Mouse (Mus musculus) gastrocnemius, postnatal 10 days (tissue): ENCODE results near the gene Il1f5. TPM values are rescaled to one million over a fixed set of nuclear protein-coding genes. Genes with fewer than 3 reads are reported as not detected.

Experiments
- DNase-seq: peaks from one replicate; pipeline ENCODE4 v3.0.0; 2021; ENCODE audit warnings: mixed read lengths
- long read RNA-seq, 2 experiments: library from polyadenylated mRNA; stranded (forward); transcript quantifications; one replicate each; pipeline ENCODE4 v2.0.0; 2021
- total RNA-seq, 2 experiments: library from RNA; stranded (reverse); gene quantifications; 2 replicates each; pipeline ENCODE4 v1.2.3; 2021

The Il1f5 gene
- not detected for total RNA-seq
- long read RNA-seq, experiment 1: 0 reads
- long read RNA-seq, experiment 2: 0 reads

- no peak for DNase-seq
Observed at GRCm38 (mm10) chr2:24276654-24277053, at the start of gene Il1f5. Gene Il1f5, plus strand, starts transcription at chr2:24276954.

GRCm38 (mm10) chr2:24227191-24227590 is 49.6 kb upstream of the Il1f5 start:
- no peak for DNase-seq

- DNase-seq: no peak
Observed at GRCm38 (mm10) chr2:24267503-24267902, 9.3 kb upstream of the Il1f5 start.

- DNase-seq: no peak
Observed at GRCm38 (mm10) chr2:24273619-24274018, 3.1 kb upstream of the Il1f5 start.

- DNase-seq: no peak
Observed at GRCm38 (mm10) chr2:24275146-24275545, 1.6 kb upstream of the Il1f5 start.

GRCm38 (mm10) chr2:24290896-24291295 is 14.1 kb downstream of the Il1f5 start, which contains the start of gene Il1f10:
Gene Il1f10, plus strand, starts transcription at chr2:24291196.
- DNase-seq: no peak

- DNase-seq: no peak
Observed at GRCm38 (mm10) chr2:24294616-24295015, 17.9 kb downstream of the Il1f5 start.

GRCm38 (mm10) chr2:24296837-24297236 is 20.1 kb downstream of the Il1f5 start:
- DNase-seq: peak; percentile 20

- DNase-seq: no peak
Observed at GRCm38 (mm10) chr2:24311302-24312001, 34.7 kb downstream of the Il1f5 start.

- DNase-seq: no peak
Observed at GRCm38 (mm10) chr2:24316919-24317318, 40.2 kb downstream of the Il1f5 start.

GRCm38 (mm10) chr2:24317919-24318598 is 41.3 kb downstream of the Il1f5 start:
- DNase-seq: no peak

Other genes with a start within 250 kb of the Il1f5 start
- 1 to 10 TPM; 2.8 to 2.9 TPM for gene Hnmt, start 227.6 kb upstream of the Il1f5 start, total RNA-seq
- gene Tbpl2, start 180.4 kb upstream of the Il1f5 start, total RNA-seq: not detected
- not detected for gene Il1f8, start 123.8 kb upstream of the Il1f5 start, total RNA-seq
- gene Il1f9, start 90.5 kb upstream of the Il1f5 start, total RNA-seq: not detected
- not detected for gene Il1f6, start 61.5 kb upstream of the Il1f5 start, total RNA-seq
- gene Il1f10, start 14.2 kb downstream of the Il1f5 start, total RNA-seq: not detected
- under 1 TPM in 1 of 2 experiments, not detected in 1; 0.43 TPM for gene Il1rn, start 59.9 kb downstream of the Il1f5 start, total RNA-seq
- gene Psd4, start 90.6 kb downstream of the Il1f5 start, total RNA-seq: 1 to 10 TPM in 1 of 2 experiments, under 1 TPM in 1; 0.75 to 1.7 TPM
- not detected for gene Pax8, start 198.6 kb downstream of the Il1f5 start, total RNA-seq